Mouse (Mus musculus): ENCODE data around the gene B4galt3.

- TF ChIP-seq CTCF (IDR thresholded peaks at IDR 0.05; ENCODE audit: borderline replicate concordance, insufficient read depth, low read length) (no peak), POLR2A (IDR thresholded peaks at IDR 0.05; ENCODE audit: low read depth, low read length) (no peak)
Measured at GRCm38 (mm10) chr1:171239992-171240744, 30.0 kb upstream of the B4galt3 start.
